Mouse (Mus musculus): ENCODE results near the gene Mpnd.
A peak's percentile ranks its signal among the peaks of the same experiment; 100 is the strongest.

Gene Mpnd

DNA sequence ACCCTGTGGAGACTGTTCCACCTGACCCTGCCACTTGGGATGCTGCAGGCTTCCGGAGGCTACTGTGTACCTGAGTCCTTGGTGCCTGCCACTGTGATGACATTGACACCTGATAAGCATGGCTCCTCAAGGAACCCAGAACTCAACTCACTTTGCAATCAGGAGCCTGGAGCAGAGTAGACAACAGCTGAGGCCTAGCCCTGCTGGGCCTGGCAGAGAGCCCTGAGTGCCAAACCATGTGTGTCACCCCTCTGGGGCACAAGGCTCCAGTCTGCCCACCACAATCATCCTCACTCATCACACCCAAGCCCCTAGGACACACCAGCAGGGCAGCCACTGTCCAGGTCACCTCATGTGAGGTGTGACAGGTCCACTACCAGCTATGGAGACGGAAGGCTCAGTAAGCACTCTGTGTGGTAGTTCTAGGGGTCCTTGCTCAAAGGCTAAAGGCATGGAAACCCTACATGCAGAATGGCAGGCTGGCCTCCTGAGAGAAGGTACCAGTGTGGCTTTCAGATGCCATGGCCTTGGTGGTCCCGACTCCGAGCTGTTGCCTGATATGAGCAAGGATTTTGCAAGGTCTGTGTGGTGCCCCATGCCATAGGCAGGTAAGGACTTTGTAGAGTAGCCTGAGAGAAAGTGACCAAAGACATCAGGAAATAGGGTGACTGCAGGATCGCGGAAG lies 15.0 kb downstream of the Mpnd start:
- DNase-seq (ENCODE audit: low spot score in 2 of 2) = no peak

DNA sequence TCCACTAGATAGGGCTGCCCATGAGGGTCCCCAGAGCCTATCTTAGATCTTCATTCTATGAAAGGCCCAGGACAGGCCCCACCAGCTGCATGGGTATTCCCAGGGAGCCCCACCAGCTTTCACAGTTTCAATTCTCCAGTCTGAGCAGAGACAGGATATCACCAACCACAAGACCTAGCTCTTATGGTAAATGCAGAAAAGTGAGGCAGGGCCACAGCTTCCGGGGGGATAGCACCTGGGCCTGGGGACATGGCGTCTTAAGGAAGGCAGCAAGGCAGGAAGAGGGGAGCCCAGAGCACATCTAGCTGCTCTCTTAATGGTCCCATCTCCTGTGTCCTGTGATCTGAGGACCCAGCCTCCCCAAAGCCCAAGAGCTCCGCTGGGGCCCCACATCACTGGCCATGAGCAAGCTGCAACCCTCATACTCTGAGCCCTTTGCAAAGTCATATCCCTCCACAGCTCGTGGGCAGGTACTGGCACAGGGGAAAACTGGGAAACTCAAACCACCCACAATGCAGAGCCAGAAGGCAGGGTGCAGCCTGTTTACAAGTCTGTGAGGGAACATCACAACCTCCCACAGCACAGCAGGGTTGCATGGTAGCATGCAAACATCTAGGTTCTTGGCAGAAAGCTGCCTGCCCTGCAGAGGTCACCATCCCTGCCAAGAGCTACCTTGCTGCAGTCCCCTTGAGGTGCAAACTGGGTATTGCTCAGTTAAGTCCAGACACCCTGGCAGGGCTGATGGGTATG lies 15.8 kb downstream of the Mpnd start:
- DNase-seq (ENCODE audit: low spot score in 2 of 2) = no peak

DNA sequence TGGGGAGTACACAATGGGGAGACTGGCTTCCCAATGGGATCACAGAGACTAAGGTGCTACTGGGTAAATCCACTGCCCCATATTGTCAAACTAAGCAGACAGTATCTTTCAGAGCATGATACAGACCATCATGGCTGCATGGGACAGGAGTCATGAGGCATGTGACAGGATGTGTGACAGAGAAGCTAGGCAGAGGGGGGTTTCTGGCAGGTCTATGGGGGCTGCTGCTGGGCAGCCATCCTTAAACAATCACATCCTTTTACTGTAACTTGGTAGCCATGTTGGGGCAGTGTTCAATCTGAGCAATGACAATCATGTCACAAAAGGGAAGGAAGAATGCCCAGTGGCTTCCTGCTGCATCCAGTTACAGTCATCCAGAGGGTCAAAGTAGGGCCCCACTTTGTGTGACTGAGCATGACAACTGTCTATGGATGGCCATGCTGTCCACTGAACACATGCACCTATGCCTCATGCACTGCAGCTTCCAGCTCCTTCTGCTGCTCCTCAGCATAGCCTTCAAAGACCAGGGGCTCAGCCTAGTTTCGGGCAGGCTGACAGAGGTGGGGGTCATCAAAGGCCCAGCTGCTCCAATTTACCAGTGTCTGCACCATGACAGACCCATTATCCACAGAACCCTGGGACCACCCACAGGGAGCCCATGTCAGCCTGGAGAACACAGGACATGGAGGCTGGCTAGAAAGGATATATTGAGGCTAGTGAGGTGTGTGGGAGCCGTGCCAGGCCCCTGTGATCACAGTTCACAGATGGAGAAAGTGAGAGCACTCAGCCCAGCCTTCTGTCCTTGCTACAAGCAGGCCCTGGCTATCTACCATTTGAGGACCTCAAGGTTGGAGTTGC lies 16.8 kb downstream of the Mpnd start:
- DNase-seq (ENCODE audit: low spot score in 2 of 2) = no peak

DNA sequence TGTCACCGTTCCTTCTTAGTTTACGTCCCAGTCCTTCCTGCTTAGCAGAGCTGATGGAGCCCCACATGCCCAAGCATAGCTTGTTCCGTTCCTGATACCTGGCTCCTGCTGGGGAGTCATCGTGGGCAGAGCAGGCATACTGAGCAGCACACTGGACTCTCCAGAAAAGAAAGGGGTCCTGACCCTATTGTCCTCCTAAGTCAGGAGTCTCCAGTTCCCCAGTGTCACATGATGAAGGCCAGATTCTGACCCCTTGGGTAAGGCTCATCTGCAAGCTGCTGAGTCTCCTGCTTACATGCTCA lies 17.4 kb downstream of the Mpnd start:
- DNase-seq (ENCODE audit: low spot score in 2 of 2) = no peak

DNA sequence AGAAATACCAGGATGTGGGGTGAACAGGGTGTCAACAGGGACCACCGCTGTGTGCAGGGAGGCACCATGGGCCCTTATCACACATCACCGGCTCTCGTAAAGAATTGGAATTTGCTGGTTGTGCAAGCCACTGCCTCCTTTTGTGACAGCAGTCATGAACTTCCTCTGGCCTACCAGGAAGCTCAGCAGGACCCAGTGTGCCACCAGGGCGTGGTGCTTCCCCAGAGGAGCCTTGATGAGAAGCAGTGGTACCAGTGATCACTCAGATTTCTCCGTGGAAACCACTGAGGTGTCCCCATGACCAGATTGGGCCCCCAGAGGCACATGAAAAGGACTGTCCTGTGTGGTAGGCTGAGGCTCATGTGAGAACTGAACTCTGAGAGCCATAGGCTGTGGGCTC lies 17.9 kb downstream of the Mpnd start:
- no peak for DNase-seq (ENCODE audit: low spot score in 2 of 2)

DNA sequence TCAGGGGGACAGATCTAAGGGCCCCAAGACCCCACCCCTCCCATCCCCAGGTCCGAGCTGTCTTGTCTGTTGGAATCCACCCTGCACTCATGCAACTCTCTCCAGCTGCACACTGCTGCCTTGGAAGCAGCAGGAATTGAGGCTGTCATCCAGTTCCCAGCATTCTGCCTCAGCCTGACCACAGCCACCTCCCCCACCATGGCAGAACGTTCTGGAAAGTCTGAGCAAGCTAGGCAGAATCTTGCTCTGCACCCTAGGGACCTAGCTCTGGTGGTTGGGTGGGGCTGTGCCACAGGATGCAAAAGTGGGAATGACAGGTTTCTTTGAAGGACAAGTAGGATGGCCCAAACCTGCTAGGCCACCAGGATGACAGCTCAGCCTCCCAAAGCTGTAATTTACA lies 19.0 kb downstream of the Mpnd start:
- no peak for DNase-seq (ENCODE audit: low spot score in 2 of 2)

DNA sequence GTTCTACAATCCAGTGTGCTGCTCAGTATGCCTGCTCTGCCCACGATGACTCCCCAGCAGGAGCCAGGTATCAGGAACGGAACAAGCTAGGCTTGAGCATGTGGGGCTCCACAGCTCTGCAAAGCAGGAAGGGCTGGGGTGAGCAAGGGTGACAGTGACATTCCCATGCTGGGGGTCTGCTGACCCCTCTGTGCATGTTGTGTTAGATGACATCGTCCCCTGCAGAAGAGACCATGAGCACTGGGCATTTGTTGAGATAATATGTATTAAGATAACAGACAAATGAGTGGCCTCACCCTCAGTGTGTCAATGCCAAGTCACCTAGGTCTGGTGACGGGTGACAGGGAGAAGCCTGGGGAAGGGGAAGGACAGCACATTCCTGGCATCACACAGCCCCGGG lies 19.4 kb downstream of the Mpnd start:
- no peak for DNase-seq (ENCODE audit: low spot score in 2 of 2)

DNA sequence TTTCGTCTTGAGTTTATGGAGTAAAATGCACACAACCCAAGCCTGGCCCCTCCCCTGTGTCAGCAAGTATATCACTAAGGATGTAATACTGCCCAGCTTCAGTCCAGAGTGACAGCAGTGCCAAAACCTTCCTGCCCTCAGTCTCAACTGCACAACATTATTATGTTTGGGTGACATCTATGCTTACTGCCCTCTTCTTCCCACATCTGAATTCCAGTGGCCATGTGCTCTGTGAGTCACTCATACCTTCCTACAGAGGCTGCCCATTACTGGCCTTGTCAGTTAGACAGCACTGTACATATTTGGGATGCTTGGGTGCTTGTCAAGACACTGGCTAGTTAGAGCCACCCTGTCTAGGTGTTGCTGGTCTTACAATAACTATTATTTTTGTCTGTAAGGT lies 20.8 kb downstream of the Mpnd start:
- DNase-seq (ENCODE audit: low spot score in 2 of 2) = no peak

DNA sequence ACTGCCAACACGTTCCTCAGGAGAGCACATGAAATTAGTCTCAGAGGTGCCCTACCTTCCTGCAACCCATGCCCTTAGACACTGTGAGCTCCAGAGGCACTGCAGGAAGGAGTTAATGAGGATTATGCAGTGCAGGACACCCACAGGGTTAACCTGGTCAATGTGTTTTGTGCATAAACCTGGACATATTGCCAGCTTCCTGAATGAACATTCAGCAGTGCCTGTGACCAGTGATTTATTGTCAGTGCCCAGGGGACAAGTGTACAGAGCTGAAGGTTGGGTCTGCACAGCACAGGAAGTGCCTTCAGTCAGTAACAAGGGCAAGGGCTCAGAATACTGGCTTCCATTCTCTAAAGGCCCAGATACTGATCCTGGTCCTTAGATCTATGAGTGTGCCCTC lies 21.4 kb downstream of the Mpnd start:
- DNase-seq (ENCODE audit: low spot score in 2 of 2) = no peak

DNA sequence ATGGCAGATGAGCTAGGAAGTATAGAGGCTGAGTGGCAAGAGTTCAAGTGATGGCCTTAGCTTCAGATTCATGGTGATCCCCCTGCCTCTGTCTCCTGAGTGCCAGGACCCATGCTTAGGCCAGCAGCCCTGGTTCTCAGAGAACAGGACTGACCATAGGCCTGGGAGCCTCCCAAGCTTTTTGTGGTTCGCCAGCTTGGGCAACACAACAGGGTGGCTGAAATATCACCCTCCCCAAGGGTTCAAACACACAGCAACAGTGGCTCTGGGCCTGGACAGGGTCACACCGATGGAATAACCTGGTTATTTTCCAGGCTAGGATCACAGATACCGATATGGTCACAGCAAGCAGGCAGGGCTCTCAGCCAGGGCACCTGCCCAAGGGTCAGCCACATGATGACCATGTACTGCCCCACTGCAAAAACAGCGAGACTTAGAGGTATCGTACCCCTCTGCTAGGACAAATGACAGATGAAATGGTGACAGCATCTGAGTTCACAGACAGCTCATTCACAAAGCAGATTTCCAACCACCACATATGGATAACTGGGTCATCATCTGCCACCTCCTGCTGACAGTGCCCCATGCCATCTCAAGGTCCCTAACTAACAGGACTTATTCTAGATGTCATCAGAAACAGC lies 22.4 kb downstream of the Mpnd start:
- no peak for DNase-seq (ENCODE audit: low spot score in 2 of 2)

DNA sequence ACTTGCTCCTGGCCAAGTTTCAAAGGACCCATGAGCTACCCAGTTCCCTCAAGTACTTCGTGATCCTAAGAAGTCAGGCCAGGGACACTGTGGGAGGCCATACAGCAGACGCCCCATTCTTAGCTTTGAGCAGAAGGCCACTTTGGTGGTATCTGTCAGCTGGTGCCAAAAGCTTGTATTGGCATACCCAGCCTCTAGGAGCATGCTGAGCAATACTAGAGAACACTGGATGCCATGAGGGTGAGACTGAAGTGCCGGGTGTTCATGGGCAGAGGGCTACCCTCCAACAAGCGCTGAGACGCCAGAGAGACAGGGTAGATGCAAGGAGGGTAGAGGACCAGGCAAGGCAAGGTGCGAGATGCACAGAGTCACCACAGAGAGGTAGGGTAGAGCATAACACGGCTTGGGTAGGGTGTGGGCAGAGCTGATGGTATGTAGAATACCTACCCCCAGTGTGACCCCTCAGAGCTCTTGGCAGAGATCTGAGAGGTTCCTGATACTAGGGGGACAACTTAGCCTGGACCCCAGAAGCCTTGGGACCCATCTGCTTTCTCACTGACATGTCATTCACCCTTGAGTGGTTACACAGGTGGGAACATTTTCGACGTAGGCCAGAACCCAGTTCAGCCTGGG lies 24.8 kb downstream of the Mpnd start:
- DNase-seq (ENCODE audit: low spot score in 2 of 2) = no peak

DNA sequence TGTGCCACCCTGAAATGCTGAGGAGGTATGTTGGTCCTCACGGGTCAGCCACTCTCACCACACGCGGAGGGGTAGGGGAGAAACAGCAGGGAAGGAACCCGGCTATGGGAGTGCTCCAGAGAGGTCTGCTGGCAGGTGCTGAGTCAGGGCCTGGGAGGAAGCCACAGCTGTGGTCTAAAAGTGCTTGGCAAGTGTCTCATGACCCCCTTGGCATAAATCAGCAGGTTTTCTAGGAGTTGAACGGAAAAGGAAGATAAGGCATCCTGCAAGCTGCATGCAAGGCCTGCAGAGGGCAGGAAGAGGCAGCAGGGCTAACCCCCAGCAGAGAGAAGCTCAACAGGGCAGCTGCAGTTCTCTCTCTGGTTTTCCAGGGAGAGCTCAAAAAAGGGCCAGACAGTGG lies 25.4 kb downstream of the Mpnd start:
- DNase-seq (ENCODE audit: low spot score in 2 of 2) = no peak

DNA sequence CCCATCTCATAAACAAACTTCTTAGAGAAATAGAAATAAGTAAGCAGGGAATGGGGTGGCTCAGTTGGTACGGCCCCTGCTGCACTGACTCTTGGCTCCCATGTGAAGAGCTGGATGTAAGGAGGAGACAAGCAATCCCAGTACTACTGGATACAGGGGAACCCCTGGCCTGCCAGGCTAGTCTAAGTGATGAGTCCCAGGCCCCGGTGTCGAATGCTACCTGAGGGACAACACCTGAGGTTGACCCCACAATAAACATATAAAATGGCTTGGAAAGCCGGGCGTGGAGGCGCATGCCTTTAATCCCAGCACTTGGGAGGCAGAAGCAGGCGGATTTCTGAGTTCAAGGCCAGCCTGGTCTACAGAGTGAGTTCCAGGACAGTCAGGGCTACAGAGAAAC lies 25.9 kb downstream of the Mpnd start:
- DNase-seq (ENCODE audit: low spot score in 2 of 2) = no peak

DNA sequence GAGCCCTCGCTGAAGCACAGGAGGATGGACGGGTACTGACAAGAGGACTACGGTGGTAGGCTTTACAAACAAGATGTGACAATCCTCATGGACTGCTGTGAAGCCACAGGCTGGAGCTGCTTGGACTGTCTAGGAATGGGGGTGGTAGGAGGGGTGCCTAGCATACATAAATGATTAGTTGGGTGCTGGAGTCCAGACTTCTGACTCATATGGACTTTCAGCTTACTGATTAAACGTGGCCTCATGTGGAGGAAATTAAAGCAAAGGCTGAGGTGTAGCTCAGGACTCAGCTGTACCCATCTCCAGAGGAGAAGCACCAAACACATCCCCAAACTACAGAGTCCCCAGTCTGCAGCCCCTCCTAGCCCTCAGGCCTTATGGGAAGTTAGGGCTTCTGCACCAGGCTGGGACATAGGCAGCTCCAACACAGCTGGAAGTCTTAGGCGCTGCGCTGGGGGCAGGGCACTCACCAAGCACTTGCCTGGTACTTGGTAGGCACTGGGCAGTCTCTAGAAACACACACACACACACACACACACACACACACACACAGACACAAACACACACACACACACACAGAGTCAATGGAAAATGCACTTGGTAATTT lies 26.7 kb downstream of the Mpnd start:
- DNase-seq (ENCODE audit: low spot score in 2 of 2) = no peak

DNA sequence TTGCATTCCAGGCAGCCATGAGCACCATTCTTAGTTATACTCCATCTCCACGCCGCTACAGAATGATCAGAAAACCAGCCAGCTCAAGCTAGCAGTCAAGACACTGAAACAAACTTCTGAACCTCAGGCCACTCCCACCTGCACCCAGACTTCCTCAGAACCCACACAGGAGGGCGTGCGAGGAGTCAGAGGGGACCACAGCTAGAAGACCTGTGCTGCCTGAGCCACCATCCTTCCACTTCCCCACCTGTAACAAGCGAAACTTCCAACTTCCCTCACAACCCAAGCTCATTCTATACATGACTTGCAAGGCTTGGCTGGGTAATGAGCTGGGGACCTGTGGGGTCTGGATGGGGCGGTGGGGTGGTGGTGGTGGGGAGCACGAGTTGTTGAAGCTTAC lies 27.3 kb downstream of the Mpnd start:
- DNase-seq (ENCODE audit: low spot score in 2 of 2) = no peak

DNA sequence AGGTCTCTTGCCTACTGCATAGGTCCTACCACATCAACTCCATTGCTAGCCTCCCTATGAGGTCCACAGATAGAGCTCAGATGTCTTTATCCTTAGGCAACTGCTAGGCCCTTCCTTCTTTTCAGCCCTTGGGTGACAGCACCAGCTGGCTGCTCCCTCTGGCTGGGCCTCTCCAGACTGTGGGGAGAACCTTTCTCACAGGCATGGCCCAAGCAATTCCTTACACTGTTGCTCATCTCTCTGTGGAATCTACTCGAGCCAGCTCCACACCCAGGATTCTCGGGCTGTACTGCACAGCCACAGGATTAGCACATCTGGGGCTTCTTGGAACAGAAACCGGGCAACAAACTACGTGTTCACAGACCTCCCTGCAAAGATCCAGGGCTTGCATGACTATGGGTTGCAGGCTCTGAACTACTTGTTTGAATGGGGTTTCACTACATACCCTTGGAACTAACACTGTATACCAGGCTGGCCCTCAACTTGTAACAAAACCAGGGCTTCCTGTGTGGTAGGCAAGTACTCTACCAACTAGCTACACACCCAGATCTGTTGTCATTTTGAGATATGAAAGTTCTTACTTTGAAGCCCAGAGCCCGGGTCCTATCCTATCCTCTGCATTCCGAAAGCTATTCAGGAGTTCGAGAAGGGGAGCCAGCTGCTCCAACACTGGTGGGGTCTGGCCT lies 28.7 kb downstream of the Mpnd start:
- DNase-seq (ENCODE audit: low spot score in 2 of 2) = no peak

DNA sequence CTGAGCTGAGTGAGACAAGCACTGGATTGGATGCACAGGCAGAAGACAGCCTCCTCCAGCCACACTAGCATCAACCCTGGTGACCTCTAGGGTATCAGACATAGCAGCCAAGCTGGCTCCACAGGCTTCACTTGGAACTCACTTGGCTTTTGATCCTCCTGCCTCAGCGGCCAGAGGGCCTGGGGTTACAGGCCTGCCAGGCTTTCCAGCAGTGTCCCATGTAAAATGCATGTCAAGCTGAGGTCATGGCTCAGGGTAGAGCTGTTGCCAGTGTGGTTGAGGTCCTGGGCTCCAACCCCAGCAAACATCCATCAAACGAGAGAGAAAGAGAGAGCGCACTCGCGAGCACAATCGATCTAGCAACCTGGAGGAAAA lies 29.2 kb downstream of the Mpnd start:
- no peak for DNase-seq (ENCODE audit: low spot score in 2 of 2)

DNA sequence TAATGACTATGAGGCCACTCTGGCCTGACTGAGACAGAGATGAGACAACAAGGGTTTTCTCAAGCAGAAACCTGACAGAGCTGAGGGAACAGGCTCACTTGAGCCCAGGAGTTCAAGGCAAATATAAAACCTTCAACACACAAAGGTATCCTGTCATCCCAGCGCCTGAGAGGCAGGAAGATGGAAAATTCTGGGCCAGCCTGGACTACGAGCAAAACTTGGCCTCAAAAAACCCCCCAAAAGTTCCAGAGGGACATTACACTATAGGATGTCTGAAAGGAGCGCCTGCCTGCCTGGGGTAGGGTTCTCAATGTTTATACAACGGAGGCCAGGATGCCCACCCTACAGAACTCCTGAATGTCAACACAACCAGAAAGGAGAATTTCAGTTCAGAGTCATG lies 29.7 kb downstream of the Mpnd start:
- DNase-seq (ENCODE audit: low spot score in 2 of 2) = no peak

DNA sequence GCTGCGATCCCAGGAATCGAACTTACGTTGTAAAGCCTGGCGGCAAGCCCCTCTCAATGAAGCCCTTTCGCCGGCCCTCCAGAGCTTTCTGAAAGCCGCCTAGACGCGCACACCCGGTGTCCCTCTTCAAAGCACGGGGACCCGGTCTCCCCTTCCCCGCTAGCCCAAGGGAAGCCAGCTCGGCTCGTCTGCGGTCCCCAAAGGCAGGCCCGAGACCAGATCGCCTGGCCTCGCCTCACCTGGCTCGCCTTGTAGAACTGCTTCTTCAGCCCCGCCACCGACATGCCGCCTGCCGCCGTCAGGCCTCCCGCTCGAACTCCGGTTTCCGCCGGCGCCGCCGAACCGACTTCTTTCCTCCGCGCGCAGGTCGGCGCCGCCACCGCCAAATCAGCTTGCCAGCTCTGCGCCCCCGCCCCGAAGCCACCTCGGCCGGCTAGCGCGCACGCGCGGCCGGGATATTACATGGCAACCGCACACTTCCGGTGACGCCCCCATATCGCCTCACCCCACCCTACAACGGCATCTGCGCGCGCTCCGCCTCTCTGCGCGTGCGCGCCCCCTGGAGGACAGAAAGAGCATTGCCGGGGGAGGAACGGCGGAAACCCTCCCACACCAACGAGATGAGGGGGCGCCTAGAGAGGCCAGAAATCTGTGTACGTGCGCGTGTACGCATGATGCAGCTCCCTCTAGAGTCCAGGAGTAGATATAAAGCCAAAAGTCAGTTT lies 30.8 kb downstream of the Mpnd start, which contains the start of gene Sh3gl1:
TSS of gene Sh3gl1 (minus strand) at position 460 of the 725 bp plus-strand sequence.
- DNase-seq (ENCODE audit: low spot score in 2 of 2) = peak; percentile 98 to 100

DNA sequence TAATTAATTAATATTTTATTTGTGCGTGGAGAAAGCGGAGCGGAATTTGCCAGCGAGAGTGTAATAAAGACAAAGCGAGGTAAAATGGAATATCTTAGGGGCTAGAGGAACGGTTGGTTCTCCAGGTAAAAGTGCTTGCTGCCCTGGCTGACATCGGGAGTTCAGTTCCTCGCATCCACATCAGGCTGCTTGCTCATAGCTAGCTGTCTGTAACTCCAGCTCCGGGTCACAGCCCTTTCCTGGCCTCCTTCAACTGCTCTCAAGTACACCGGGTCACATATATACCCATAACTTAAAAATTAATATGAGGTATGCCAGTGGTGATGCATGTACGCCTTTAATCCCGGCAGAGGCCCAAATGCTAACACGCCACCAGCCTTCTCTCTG lies 31.4 kb downstream of the Mpnd start:
- DNase-seq (ENCODE audit: low spot score in 2 of 2) = no peak

Data from frontal cortex, postnatal 25 days (tissue).